Mouse (Mus musculus): Measurements from ENCODE around the gene Hist1h4m.
"Not testable (repeated sequence)": the region's sequence is repeated elsewhere in the genome, so short reads cannot be mapped to it uniquely, and the experiment has no call there.

GRCm38 (mm10) chr13:21840508-21840907 is 29.0 kb downstream of the Hist1h4m start:
- TF ChIP-seq CTCF (IDR thresholded peaks at IDR 0.05; ENCODE audit: control insufficient read depth, insufficient read depth, insufficient read length); USF1 (IDR thresholded peaks at IDR 0.05; ENCODE audit: low read depth); MYOG (IDR thresholded peaks at IDR 0.05; ENCODE audit: control insufficient read depth, extremely low read depth, insufficient read length); MAX (IDR thresholded peaks at IDR 0.05): not testable (repeated sequence)
